Mouse (Mus musculus) left cerebral cortex, adult 11 months (tissue): ENCODE data around the gene Tube1.
"Not testable (repeated sequence)": the region's sequence is repeated elsewhere in the genome, so short reads cannot be mapped to it uniquely, and the experiment has no call there.

Experiments
- DNase-seq: peaks from one replicate; pipeline ENCODE4 v3.0.0; 2022; ENCODE audit warnings: low spot score

The Tube1 gene

GRCm38 (mm10) chr10:39169642-39170041 lies 35.9 kb downstream of the Tube1 start:
- no peak for DNase-seq

- DNase-seq = peak; percentile 67
These were observed 36.4 kb downstream of the Tube1 start for GRCm38 (mm10) chr10:39170181-39170580.

GRCm38 (mm10) chr10:39170706-39171105 lies 36.9 kb downstream of the Tube1 start:
- no peak for DNase-seq

- DNase-seq = peak; percentile 89
These were observed 37.4 kb downstream of the Tube1 start for GRCm38 (mm10) chr10:39171134-39171533.

- DNase-seq = peak; percentile 92
These were observed 38.1 kb downstream of the Tube1 start for GRCm38 (mm10) chr10:39171603-39172539.

GRCm38 (mm10) chr10:39172540-39172931 lies 38.8 kb downstream of the Tube1 start:
- no peak for DNase-seq

- no peak for DNase-seq
These were observed 39.3 kb downstream of the Tube1 start for GRCm38 (mm10) chr10:39173077-39173476.

- DNase-seq = no peak
These were observed 43.2 kb downstream of the Tube1 start for GRCm38 (mm10) chr10:39176981-39177380.

GRCm38 (mm10) chr10:39184864-39185544 lies 51.2 kb downstream of the Tube1 start:
- DNase-seq = no peak

- no peak for DNase-seq
These were observed 51.8 kb downstream of the Tube1 start for GRCm38 (mm10) chr10:39185545-39185906.

- no peak for DNase-seq
These were observed 58.9 kb downstream of the Tube1 start for GRCm38 (mm10) chr10:39192673-39193072.

GRCm38 (mm10) chr10:39198216-39198615 lies 64.4 kb downstream of the Tube1 start:
- DNase-seq = not testable (repeated sequence)
